Mouse (Mus musculus): ENCODE data around the gene Xrcc1. TPM values are rescaled to one million over a fixed set of nuclear protein-coding genes. Genes with fewer than 3 reads are reported as not detected.

Gene Xrcc1
- polyA plus RNA-seq, 1 experiment from 2014 or later, result 131 TPM

- H3K27me3 ChIP-seq, result peaks cover 24% of the 10 kb centered on the region
- 75% methylated on average over 5 of the region's 5 CpGs for whole genome bisulfite sequencing
- no peak for ATAC-seq (ENCODE audit: insufficient number of reproducible peaks, insufficient read depth, low FRiP score, low TSS enrichment, low read depth)
- no peak overlapping the region for H3K27ac ChIP-seq
- H3K4me1 ChIP-seq (replicated peaks), result peaks cover 26% of the 10 kb centered on the region
- H3K4me2 ChIP-seq, result no peak overlapping the region
- H3K9me3 ChIP-seq, result peaks cover 2% of the 10 kb centered on the region; the same call in 1 of the 2 replicates
- H3K4me3 ChIP-seq (replicated peaks), result no peak overlapping the region
- H3K9ac ChIP-seq (replicated peaks), result no peak overlapping the region
- no peaks in the 10 kb centered on the region for H3K36me3 ChIP-seq
Measured at GRCm38 (mm10) chr7:24591735-24592134, 45.6 kb downstream of the Xrcc1 start.

GRCm38 (mm10) chr7:24592163-24592562, 46.1 kb downstream of the Xrcc1 start:
- Histone ChIP-seq H3K4me1 (replicated peaks) (peaks cover 23% of the 10 kb centered on the region), H3K27me3 (peaks cover 21% of the 10 kb centered on the region), H3K9ac (replicated peaks) (no peak overlapping the region), H3K27ac (no peak overlapping the region), H3K36me3 (no peaks in the 10 kb centered on the region), H3K4me3 (replicated peaks) (no peak overlapping the region), H3K4me2 (no peak overlapping the region), H3K9me3 (no peaks in the 10 kb centered on the region)
- 54% methylated on average over 4 of the region's 4 CpGs for WGBS
- no peak for ATAC-seq (ENCODE audit: insufficient number of reproducible peaks, insufficient read depth, low FRiP score, low TSS enrichment, low read depth)

GRCm38 (mm10) chr7:24592781-24593180, 46.7 kb downstream of the Xrcc1 start:
- no peak overlapping the region for H3K27ac ChIP-seq
- H3K27me3 ChIP-seq, result peaks cover 17% of the 10 kb centered on the region
- no peaks in the 10 kb centered on the region for H3K9me3 ChIP-seq
- no peaks in the 10 kb centered on the region for H3K36me3 ChIP-seq
- no peak overlapping the region for H3K9ac ChIP-seq (replicated peaks)
- peaks cover 16% of the 10 kb centered on the region for H3K4me1 ChIP-seq (replicated peaks)
- ATAC-seq (ENCODE audit: insufficient number of reproducible peaks, insufficient read depth, low FRiP score, low TSS enrichment, low read depth), result no peak
- H3K4me2 ChIP-seq, result no peak overlapping the region
- no peak overlapping the region for H3K4me3 ChIP-seq (replicated peaks)
- WGBS, result 78% methylated on average over 6 of the region's 6 CpGs

GRCm38 (mm10) chr7:24593621-24594308, 47.7 kb downstream of the Xrcc1 start:
- peak; percentile 89 for ATAC-seq (ENCODE audit: insufficient number of reproducible peaks, insufficient read depth, low FRiP score, low TSS enrichment, low read depth)

GRCm38 (mm10) chr7:24594309-24594803, 48.3 kb downstream of the Xrcc1 start:
- H3K4me1 ChIP-seq (replicated peaks), result peaks cover 15% of the 10 kb centered on the region
- H3K36me3 ChIP-seq, result no peaks in the 10 kb centered on the region
- H3K9ac ChIP-seq (replicated peaks), result peak overlapping the region; percentile 69
- no peak for ATAC-seq (ENCODE audit: insufficient number of reproducible peaks, insufficient read depth, low FRiP score, low TSS enrichment, low read depth)
- H3K27ac ChIP-seq, result no peak overlapping the region; the same call in 1 of the 2 replicates
- WGBS, result under 1% methylated on average over 13 of the region's 13 CpGs
- H3K4me2 ChIP-seq, result peak overlapping the region; percentile 72
- H3K9me3 ChIP-seq, result no peaks in the 10 kb centered on the region
- H3K4me3 ChIP-seq (replicated peaks), result peak overlapping the region; percentile 77
- peaks cover 15% of the 10 kb centered on the region for H3K27me3 ChIP-seq

More at GRCm38 (mm10) chr7:24593621-24594308, 47.7 kb downstream of the Xrcc1 start:
- Histone ChIP-seq H3K27ac (peak overlapping the region; percentile 45; the same call in 1 of the 2 replicates), H3K9ac (replicated peaks) (peak overlapping the region; percentile 69), H3K27me3 (peaks cover 15% of the 10 kb centered on the region), H3K36me3 (no peaks in the 10 kb centered on the region), H3K4me2 (peak overlapping the region; percentile 72), H3K4me1 (replicated peaks) (peaks cover 15% of the 10 kb centered on the region), H3K9me3 (no peaks in the 10 kb centered on the region), H3K4me3 (replicated peaks) (peak overlapping the region; percentile 77)
- WGBS, result 2% methylated on average over 39 of the region's 39 CpGs

- Histone ChIP-seq H3K27me3 (peaks cover 15% of the 10 kb centered on the region), H3K36me3 (peaks cover 5% of the 10 kb centered on the region; the same call in 1 of the 2 replicates), H3K9me3 (no peaks in the 10 kb centered on the region), H3K27ac (no peak overlapping the region), H3K4me2 (no peak overlapping the region), H3K9ac (replicated peaks) (no peak overlapping the region), H3K4me1 (replicated peaks) (peaks cover 15% of the 10 kb centered on the region), H3K4me3 (replicated peaks) (no peak overlapping the region)
- 69% methylated on average over 2 of the region's 2 CpGs for WGBS
- ATAC-seq (ENCODE audit: insufficient number of reproducible peaks, insufficient read depth, low FRiP score, low TSS enrichment, low read depth), result no peak
Measured at GRCm38 (mm10) chr7:24595464-24595863, 49.4 kb downstream of the Xrcc1 start.

GRCm38 (mm10) chr7:24598121-24598520, 52.0 kb downstream of the Xrcc1 start:
- Histone ChIP-seq H3K4me3 (replicated peaks) (no peak overlapping the region), H3K36me3 (peaks cover 5% of the 10 kb centered on the region; the same call in 1 of the 2 replicates), H3K4me1 (replicated peaks) (peaks cover 15% of the 10 kb centered on the region), H3K27me3 (peaks cover 15% of the 10 kb centered on the region), H3K4me2 (no peak overlapping the region), H3K27ac (no peak overlapping the region), H3K9ac (replicated peaks) (no peak overlapping the region), H3K9me3 (no peaks in the 10 kb centered on the region)
- 63% methylated on average over 4 of the region's 4 CpGs for WGBS
- ATAC-seq (ENCODE audit: insufficient number of reproducible peaks, insufficient read depth, low FRiP score, low TSS enrichment, low read depth), result no peak

GRCm38 (mm10) chr7:24599211-24600067, 53.4 kb downstream of the Xrcc1 start:
- Histone ChIP-seq H3K27me3 (peaks cover 13% of the 10 kb centered on the region), H3K27ac (no peak overlapping the region), H3K4me3 (replicated peaks) (no peak overlapping the region), H3K9me3 (no peaks in the 10 kb centered on the region), H3K4me1 (replicated peaks) (peaks cover 6% of the 10 kb centered on the region), H3K4me2 (no peak overlapping the region), H3K36me3 (peaks cover 9% of the 10 kb centered on the region; the same call in 1 of the 2 replicates), H3K9ac (replicated peaks) (no peak overlapping the region)
- 79% methylated on average over 15 of the region's 15 CpGs for WGBS
- ATAC-seq (ENCODE audit: insufficient number of reproducible peaks, insufficient read depth, low FRiP score, low TSS enrichment, low read depth), result no peak

- ATAC-seq (ENCODE audit: insufficient number of reproducible peaks, insufficient read depth, low FRiP score, low TSS enrichment, low read depth), result peak; percentile 86
Measured at GRCm38 (mm10) chr7:24600941-24601597, 55.0 kb downstream of the Xrcc1 start.

GRCm38 (mm10) chr7:24605561-24605960, 59.5 kb downstream of the Xrcc1 start:
- H3K4me3 ChIP-seq (replicated peaks), result no peak overlapping the region
- WGBS, result 82% methylated on average over 7 of the region's 7 CpGs
- H3K9ac ChIP-seq (replicated peaks), result no peak overlapping the region
- peaks cover 22% of the 10 kb centered on the region for H3K27me3 ChIP-seq
- peaks cover 6% of the 10 kb centered on the region for H3K4me1 ChIP-seq (replicated peaks)
- H3K27ac ChIP-seq, result no peak overlapping the region
- peaks cover 28% of the 10 kb centered on the region; the same call in 1 of the 2 replicates for H3K36me3 ChIP-seq
- no peaks in the 10 kb centered on the region for H3K9me3 ChIP-seq
- no peak overlapping the region for H3K4me2 ChIP-seq
- ATAC-seq (ENCODE audit: insufficient number of reproducible peaks, insufficient read depth, low FRiP score, low TSS enrichment, low read depth), result no peak

More at GRCm38 (mm10) chr7:24600941-24601597, 55.0 kb downstream of the Xrcc1 start:
- Histone ChIP-seq H3K4me3 (replicated peaks) (0 out of 2 replicates have a peak overlapping the region, but pooled peaks have one; percentile 15), H3K27me3 (no peaks in the 10 kb centered on the region), H3K4me1 (replicated peaks) (no peaks in the 10 kb centered on the region), H3K9ac (replicated peaks) (no peak overlapping the region), H3K9me3 (no peaks in the 10 kb centered on the region), H3K36me3 (peaks cover 9% of the 10 kb centered on the region; the same call in 1 of the 2 replicates), H3K4me2 (peak overlapping the region; percentile 37), H3K27ac (no peak overlapping the region)
- WGBS, result 9% methylated on average over 13 of the region's 13 CpGs
